Mouse (Mus musculus) adrenal gland, postnatal 0 days (tissue): Measurements from ENCODE around the gene Atp5e. TPM values are rescaled to one million over a fixed set of nuclear protein-coding genes. Genes with fewer than 3 reads are reported as not detected.

ENCODE experiments used
- polyA plus RNA-seq: library from polyadenylated mRNA; unstranded; fragments of >200 nt; fragmentation: Nextera tagmentation; extraction: Ambion mirVana; gene quantifications from 2 replicates; pipeline ENCODE4 v1.2.1, GENCODE M21; 2015

Atp5e gene
- polyA plus RNA-seq, result 936 and 1,474 TPM in 2 replicates

DNA sequence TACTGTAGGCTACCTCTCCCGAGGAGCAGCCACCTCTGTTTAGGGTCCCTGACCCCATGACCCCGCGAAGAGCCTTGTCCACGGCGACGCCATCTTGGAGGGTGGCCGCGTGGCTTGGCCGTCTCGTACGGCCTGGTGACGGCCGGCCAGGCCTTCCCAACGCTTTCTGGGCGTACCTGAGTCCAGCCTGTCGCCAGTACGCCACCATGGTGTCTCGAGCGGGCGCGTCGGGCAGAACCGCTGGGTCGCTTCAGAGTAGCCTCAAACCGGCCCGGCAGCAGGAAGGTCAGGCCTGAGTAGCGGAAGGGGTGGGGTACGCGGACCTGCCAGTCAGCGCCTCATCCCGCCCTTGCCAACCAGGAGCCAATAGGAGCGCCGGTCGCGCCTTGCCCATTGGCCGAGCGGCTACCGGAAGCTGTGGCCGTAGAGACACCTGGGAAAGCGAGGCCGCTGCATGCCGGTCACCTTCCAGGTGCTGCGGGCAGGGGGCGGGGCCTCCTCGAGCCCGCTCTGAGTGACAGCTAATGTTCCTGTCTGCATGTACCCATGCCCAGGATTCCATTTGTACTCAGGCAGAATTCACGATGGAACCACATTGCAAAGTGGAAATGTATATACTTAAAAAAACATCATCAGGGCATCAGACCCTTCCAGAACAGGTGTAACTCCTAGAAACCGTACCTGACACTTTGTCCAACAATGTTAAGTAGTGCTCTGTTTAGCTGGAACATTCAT lies at the start of gene Atp5e:
Gene Atp5e, minus strand, starts transcription at position 317 of the 735 bp plus-strand sequence.

DNA sequence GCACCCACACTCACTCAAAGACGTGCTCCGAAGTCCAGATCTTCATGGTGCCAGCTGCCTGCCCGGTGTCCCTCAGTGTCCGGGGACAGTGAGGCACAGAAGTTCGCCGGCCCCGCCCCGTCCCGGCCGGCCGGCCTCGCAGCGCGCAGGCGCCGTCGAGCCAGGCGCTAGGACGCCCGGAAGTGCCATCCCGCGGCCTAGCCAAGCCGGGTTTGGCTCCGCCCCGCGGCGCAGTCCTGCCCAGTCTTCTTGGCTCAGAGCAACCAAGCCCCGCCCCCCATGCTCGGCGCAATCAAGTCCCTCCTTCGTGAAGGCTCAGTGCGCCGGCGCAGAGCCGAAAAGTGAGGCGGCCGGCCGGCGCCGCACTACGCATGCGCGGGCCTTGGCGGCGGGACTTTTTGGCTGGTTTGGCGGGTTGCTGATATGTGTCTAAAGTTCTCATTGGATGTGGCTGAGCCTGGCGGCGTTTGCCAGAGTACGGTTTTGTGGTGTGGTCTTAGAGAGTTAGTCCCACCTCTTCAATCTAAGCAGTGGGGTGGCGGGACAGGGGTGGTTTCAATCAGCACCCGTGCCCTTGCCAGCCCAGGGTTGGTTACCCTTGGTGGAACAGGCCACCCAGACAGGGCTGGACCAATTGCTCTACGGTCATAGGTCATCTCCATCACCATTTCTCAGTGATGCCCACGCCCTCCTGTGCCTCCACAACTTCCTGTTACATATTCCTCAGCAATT lies 9.1 kb upstream of the Atp5e start, which contains the start of gene Prelid3b:
Gene Prelid3b, minus strand, starts transcription at position 264 of the 732 bp plus-strand sequence.

DNA sequence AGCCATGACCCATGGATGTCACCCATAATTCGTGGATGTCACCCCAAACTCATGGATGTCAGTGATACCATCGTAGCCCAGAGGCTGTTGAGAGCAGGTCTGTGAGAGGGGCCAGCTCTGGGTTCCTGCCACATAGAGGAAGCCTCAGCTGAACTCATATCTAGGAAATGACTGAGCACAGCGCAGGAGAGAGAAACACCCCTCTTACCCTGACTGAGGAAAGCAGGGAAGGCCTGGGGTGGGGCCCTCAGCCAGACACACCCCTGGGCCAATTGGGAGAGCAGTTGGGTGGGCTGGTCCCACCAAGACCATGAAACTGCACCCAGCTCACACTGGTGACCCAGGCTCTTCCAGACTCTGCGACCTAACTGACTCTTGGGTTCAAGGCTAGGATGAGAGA lies 13.6 kb downstream of the Atp5e start, which contains the start of gene Tubb1:
Gene Tubb1, plus strand, starts transcription at position 343 of the 400 bp plus-strand sequence.

DNA sequence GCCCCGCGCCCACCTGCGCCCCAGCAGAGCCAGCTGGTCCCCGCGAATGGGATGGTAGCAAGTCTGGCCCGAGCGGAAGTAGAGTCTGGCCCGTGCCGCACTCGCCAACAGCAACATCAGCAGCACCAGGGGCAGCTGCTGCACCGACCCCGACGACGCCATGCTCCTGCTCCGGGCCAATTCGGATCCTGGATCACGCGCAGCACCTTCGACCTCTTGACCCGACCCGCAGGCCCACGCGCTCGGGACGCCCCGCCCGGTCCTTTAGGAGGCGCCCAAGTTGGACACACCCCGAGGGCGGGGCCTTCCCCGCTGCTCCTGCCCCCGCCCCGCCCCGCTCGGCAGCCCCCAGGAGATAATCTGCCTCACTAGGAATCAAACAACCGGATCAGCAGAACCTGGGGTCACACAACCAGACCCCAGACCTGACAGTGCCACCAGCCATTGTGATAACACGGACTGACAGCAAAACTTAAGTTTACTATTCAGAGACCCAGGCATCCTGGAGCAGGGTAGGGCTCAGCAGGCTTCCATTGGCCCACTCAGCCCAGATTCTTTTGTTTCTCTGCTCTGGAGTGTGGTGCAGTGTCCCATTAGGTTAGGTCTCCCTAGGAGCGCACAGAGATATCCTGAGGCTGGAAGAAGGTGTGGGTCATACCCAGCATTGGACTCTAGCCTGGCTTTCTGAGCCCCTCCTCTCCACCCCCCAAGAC lies 25.0 kb downstream of the Atp5e start, which contains the start of gene Ctsz:
Gene Ctsz, minus strand, starts transcription at position 303 of the 713 bp plus-strand sequence.

DNA sequence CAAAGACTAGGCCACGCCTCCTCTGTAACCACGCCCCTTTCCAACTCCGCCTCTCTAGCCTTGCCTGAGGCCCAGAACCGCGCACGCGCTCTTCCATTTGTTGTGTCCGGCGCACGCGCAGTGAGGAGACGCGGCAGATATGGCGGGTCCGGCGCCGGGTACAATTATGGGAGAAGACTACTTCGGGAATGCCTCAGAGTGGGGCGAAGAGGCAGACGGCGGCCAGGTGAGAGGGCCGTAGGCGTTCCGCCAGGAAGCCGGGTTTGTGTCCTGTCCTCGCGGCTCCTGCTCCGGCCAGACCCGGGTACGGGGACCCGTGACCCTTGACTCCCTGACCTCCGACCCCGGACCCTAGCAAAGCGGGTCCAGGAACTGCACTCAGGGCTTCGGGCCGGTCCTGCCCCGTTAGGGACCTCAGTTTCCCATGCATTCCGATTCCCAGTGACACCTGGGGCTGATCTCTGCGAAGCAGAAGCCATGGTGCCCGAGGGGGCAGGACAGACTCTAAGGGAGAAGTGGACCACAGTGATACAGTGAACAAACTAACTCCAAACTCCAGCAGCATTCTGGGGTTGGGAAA lies 48.1 kb downstream of the Atp5e start, which contains the start of gene Nelfcd:
Gene Nelfcd, plus strand, starts transcription at position 74 of the 580 bp plus-strand sequence.

Other genes with a start within 250 kb of the Atp5e start
- 2,357 and 2,614 TPM in 2 replicates for gene Gnas, start 179.8 kb downstream of the Atp5e start, polyA plus RNA-seq
- 55.7 and 88.2 TPM in 2 replicates for gene Gm20721, start 117.4 kb downstream of the Atp5e start, polyA plus RNA-seq
- gene Nelfcd, start 48.3 kb downstream of the Atp5e start, polyA plus RNA-seq, result 58.2 and 69.2 TPM in 2 replicates
- 147 and 180 TPM in 2 replicates for gene Ctsz, start 25.1 kb downstream of the Atp5e start, polyA plus RNA-seq
- 1.0 and 1.8 TPM in 2 replicates for gene Tubb1, start 13.4 kb downstream of the Atp5e start, polyA plus RNA-seq
- gene Prelid3b, start 9.0 kb upstream of the Atp5e start, polyA plus RNA-seq, result 119 and 166 TPM in 2 replicates
- gene Zfp831, start 179.4 kb upstream of the Atp5e start, polyA plus RNA-seq, result 0.03 and 0.05 TPM in 2 replicates